Mouse (Mus musculus) kidney, postnatal 25 days (tissue): ENCODE results near the gene Tmem184b.

Experiments used
- DNase-seq, 2 experiments: peaks; one replicate each; pipeline ENCODE4 v3.0.0; 2021; ENCODE audit warnings: mixed read lengths in 2 of 2

Gene Tmem184b

GRCm38 (mm10) chr15:79402836-79403762, at the start of gene Tmem184b:
Gene Tmem184b (minus strand): TSS chr15:79403569.
- DNase-seq: peak; percentile 86 to 91

GRCm38 (mm10) chr15:79448041-79448440, 44.7 kb upstream of the Tmem184b start:
- DNase-seq: no peak

GRCm38 (mm10) chr15:79445786-79446654, 42.7 kb upstream of the Tmem184b start:
- DNase-seq: no peak

GRCm38 (mm10) chr15:79443856-79444410, 40.6 kb upstream of the Tmem184b start:
- DNase-seq: no peak

- no peak for DNase-seq
These were observed 39.7 kb upstream of the Tmem184b start for GRCm38 (mm10) chr15:79442961-79443518.

GRCm38 (mm10) chr15:79442257-79442611, 38.9 kb upstream of the Tmem184b start:
- DNase-seq: no peak

- DNase-seq: peak; percentile 86 to 91
These were observed 38.2 kb upstream of the Tmem184b start for GRCm38 (mm10) chr15:79441331-79442256.

GRCm38 (mm10) chr15:79440651-79441330, 37.4 kb upstream of the Tmem184b start:
- peak in 1 of 2 experiments; percentile 56 for DNase-seq

GRCm38 (mm10) chr15:79440223-79440622, 36.9 kb upstream of the Tmem184b start:
- peak; percentile 64 to 77 for DNase-seq

- no peak for DNase-seq
These were observed 36.0 kb upstream of the Tmem184b start for GRCm38 (mm10) chr15:79439386-79439785.

GRCm38 (mm10) chr15:79438816-79439215, 35.4 kb upstream of the Tmem184b start:
- DNase-seq: no peak

- peak; percentile 26 to 59 for DNase-seq
These were observed 34.9 kb upstream of the Tmem184b start for GRCm38 (mm10) chr15:79438209-79438810.

- no peak for DNase-seq
These were observed 34.3 kb upstream of the Tmem184b start for GRCm38 (mm10) chr15:79437541-79438208.

GRCm38 (mm10) chr15:79436481-79436921, 33.1 kb upstream of the Tmem184b start:
- DNase-seq: peak; percentile 58 to 72

GRCm38 (mm10) chr15:79435191-79435671, 31.9 kb upstream of the Tmem184b start:
- peak; percentile 74 to 78 for DNase-seq

GRCm38 (mm10) chr15:79432892-79433291, 29.5 kb upstream of the Tmem184b start:
- peak in 1 of 2 experiments; percentile 25 for DNase-seq

GRCm38 (mm10) chr15:79432328-79432727, 29.0 kb upstream of the Tmem184b start:
- DNase-seq: no peak

GRCm38 (mm10) chr15:79431925-79432324, 28.6 kb upstream of the Tmem184b start:
- peak in 1 of 2 experiments; percentile 56 for DNase-seq

- DNase-seq: no peak
These were observed 27.2 kb upstream of the Tmem184b start for GRCm38 (mm10) chr15:79430461-79431000.
